Mouse (Mus musculus): ENCODE results near the gene E130311K13Rik. TPM values are rescaled to one million over a fixed set of nuclear protein-coding genes. Genes with fewer than 3 reads are reported as not detected.

Gene E130311K13Rik
- polyA plus RNA-seq, 1 experiment from 2014 or later, result 3.9 TPM

DNA sequence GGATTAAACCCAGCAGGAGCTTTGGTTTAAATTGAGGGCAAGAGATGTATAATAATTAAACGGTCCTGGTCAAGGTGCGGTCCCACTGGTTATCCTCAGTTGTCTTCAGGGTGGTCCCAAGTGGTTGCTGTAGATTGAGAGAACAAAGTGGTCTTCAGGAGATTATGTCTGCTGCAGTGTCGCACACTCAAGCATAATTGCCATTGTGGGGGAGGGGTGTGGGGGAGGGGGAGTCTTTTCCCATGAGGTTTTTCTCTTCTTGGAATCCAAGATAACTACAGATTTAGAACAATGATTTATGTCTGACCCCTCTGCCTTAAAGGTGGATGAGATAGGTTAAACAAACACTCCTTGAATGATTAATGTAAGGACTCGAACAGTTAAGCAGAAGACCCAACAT, 19.0 kb downstream of the E130311K13Rik start:
- Histone ChIP-seq H3K4me3 (no peak overlapping the region), H3K36me3 (no peaks in the 10 kb centered on the region; the same call in 1 of the 2 replicates), H3K27ac (no peak overlapping the region), H3K4me1 (no peaks in the 10 kb centered on the region), H3K9me3 (no peaks in the 10 kb centered on the region), H3K27me3 (ENCODE audit: insufficient read depth, poor library complexity, severe bottlenecking) (no peaks in the 10 kb centered on the region)
- DNase-seq (ENCODE audit: low spot score), result no peak
- WGBS, result 73% methylated on average over 4 of the region's 4 CpGs

DNA sequence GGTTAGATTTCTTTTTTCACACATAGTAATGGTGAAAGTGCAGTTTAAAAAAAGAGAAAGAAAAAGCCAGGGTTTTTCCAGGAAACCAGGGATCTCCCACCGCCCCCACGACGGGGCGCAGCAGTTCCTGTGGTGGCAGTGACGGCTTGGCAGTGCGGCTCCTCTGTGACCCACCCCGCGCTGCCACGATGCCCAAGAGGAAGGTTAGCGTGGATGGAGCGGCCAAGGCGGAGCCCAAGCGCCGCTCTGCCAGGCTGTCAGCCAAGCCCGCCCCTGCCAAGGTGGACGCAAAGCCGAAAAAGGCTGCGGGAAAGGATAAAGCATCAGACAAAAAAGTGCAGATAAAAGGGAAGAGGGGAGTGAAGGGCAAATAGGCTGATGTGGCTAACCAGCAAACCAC, 24.0 kb downstream of the E130311K13Rik start:
- Histone ChIP-seq H3K27ac (no peak overlapping the region), H3K4me1 (no peaks in the 10 kb centered on the region), H3K4me3 (peak overlapping the region; percentile 55), H3K36me3 (no peaks in the 10 kb centered on the region), H3K9me3 (no peaks in the 10 kb centered on the region), H3K27me3 (ENCODE audit: insufficient read depth, poor library complexity, severe bottlenecking) (peaks cover 13% of the 10 kb centered on the region; the same call in 1 of the 2 replicates)
- DNase-seq (ENCODE audit: low spot score), result no peak
- 3% methylated on average over 18 of the region's 18 CpGs for WGBS

DNA sequence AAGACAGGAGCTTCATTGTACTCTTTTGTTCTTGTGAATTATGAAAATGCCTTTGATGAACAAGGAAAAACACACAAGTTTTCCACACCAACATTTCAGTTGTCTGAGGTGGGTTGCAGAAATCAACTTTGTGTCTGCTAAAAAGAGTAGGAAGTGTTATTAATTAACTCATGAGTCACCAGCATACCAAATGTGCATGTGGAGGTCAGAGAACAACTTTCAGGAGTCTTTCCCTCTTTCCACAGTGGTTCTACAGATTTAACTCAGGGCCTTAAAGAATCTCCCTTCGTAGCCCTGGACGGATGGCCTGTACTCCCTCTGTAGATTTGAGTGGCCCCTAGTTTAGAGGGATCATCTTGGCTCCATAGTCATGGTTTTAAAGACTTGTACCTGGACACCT, 25.1 kb downstream of the E130311K13Rik start:
- DNase-seq (ENCODE audit: low spot score), result no peak
- Histone ChIP-seq H3K4me3 (no peak overlapping the region), H3K4me1 (peaks cover 5% of the 10 kb centered on the region; the same call in 1 of the 2 replicates), H3K27ac (no peak overlapping the region), H3K9me3 (no peaks in the 10 kb centered on the region), H3K36me3 (no peaks in the 10 kb centered on the region), H3K27me3 (ENCODE audit: insufficient read depth, poor library complexity, severe bottlenecking) (peaks cover 13% of the 10 kb centered on the region; the same call in 1 of the 2 replicates)
- WGBS, result 81% methylated on average over 2 of the region's 2 CpGs

DNA sequence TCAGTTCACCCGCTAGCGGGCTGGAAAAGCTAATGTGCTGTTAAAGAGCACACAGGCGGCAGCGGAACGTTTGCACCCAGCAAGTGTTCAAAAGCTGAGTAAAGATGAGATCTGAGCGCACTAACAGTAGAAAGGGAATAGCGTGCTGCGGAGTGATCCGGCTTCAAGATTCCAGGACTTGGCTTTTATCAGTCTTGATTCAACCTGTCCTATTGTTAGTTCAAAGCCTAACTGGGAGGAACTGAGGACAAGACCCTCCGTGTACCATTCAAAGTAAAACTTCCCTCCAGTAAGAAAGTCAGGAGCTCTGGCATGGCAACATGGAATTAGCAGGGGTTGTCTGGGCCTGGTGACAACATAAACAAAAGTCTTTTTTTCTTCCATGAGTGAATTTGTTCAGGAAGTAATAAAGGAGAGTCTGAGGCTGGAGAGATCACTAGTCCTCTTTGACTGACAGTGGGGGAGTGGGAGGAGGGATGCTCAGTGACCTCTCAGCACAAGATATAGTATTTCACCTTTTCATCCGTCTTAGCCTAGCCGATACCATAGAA, 29.2 kb downstream of the E130311K13Rik start:
- H3K27me3 ChIP-seq (ENCODE audit: insufficient read depth, poor library complexity, severe bottlenecking), result peaks cover 13% of the 10 kb centered on the region; the same call in 1 of the 2 replicates
- H3K27ac ChIP-seq, result no peak overlapping the region
- no peaks in the 10 kb centered on the region for H3K36me3 ChIP-seq
- peaks cover 8% of the 10 kb centered on the region; the same call in 1 of the 2 replicates for H3K4me1 ChIP-seq
- peak; percentile 73 for DNase-seq (ENCODE audit: low spot score)
- H3K4me3 ChIP-seq, result peak overlapping the region; percentile 81
- no peaks in the 10 kb centered on the region for H3K9me3 ChIP-seq
- WGBS, result 7% methylated on average over 12 of the region's 12 CpGs

DNA sequence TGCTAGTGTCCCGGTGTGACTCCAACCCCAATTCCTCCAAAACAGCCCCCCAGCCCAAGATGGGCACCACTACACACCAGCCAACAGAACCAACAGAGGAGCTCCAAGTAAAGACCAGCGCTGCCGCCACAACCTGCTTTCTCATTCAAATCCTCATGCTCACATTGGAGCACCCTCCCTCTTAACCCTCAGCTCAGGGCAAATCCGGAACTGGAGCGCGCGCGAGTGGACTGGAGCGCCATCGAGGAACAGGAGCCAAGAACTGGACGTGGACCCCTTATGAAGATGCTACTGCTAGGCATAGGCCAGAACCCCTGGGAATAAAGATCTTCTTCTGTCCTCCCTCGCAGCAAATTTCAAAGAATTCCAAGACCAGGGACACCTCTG, 30.0 kb downstream of the E130311K13Rik start, which contains the start of gene Plch1:
Gene Plch1 (minus strand): TSS at position 164 of the 387 bp plus-strand sequence.
- Histone ChIP-seq H3K9me3 (no peaks in the 10 kb centered on the region), H3K36me3 (no peaks in the 10 kb centered on the region), H3K4me3 (peak within 1 kb of the TSS; percentile 81), H3K4me1 (peaks cover 8% of the 10 kb centered on the region; the same call in 1 of the 2 replicates), H3K27me3 (ENCODE audit: insufficient read depth, poor library complexity, severe bottlenecking) (peaks cover 7% of the 10 kb centered on the region; the same call in 1 of the 2 replicates), H3K27ac (peak within 1 kb of the TSS; percentile 78)
- peak; percentile 88 for DNase-seq (ENCODE audit: low spot score)
- WGBS, result under 1% methylated on average over 12 of the region's 12 CpGs

DNA sequence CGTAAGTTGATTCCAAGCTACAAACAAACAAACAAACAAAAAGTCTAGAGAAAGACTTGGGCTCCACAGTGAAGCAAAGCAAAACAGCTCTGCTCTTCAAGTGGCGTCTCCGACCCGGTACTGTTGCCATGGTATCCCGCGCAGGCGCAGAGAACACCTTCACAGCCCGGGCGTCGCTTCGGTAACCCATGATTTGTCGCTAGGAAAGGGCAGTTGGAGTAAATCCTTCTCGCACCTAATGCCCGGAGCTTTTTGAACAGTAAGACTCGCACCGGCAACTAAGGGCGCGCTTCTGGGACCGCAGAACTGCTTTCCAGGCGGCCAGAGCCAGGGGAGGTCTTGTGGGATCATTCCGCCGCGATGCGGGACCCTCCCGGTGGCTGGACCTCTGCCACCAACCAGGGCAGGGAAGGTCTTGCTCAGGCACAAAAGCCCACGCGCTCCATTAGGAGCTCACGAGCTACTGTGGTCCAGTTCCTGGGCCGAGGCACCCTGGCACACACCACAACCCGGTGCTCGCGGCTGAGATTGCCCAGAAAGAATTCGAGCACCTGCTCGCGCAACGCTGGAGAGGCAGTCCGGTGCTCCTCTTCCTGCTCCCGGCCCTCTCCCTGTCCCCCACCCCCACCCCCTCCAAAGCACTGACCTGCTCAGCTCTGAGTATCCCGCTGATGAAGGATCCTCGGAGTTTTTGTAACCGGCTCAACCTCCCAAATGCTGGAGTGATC, 30.5 kb downstream of the E130311K13Rik start:
- Histone ChIP-seq H3K9me3 (no peaks in the 10 kb centered on the region), H3K27ac (peak overlapping the region; percentile 78), H3K4me1 (peaks cover 8% of the 10 kb centered on the region; the same call in 1 of the 2 replicates), H3K27me3 (ENCODE audit: insufficient read depth, poor library complexity, severe bottlenecking) (peaks cover 5% of the 10 kb centered on the region; the same call in 1 of the 2 replicates), H3K4me3 (peak overlapping the region; percentile 81), H3K36me3 (no peaks in the 10 kb centered on the region)
- under 1% methylated on average over 41 of the region's 41 CpGs for WGBS
- DNase-seq (ENCODE audit: low spot score), result peak; percentile 91

DNA sequence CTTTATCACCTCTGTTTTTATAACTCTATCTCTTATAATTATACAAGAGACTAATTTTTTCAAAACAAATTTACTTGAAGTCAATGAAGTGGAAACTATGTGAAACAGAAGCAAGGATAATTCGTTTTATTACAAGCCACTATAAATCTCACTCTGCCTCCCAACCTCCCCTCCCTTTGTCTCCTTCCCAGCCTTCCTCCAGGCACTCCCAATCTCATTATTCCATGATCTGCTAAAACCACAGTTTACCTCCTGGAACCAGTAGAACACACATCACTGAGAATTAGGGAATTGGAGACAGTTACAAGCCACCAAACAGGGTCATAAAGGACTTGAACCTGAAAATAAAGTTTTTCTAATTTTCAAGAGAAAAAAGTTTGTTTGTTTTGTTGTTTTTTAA, 32.1 kb downstream of the E130311K13Rik start:
- no peak overlapping the region for H3K4me3 ChIP-seq
- 53% methylated on average over 1 of the region's 1 CpGs for WGBS

DNA sequence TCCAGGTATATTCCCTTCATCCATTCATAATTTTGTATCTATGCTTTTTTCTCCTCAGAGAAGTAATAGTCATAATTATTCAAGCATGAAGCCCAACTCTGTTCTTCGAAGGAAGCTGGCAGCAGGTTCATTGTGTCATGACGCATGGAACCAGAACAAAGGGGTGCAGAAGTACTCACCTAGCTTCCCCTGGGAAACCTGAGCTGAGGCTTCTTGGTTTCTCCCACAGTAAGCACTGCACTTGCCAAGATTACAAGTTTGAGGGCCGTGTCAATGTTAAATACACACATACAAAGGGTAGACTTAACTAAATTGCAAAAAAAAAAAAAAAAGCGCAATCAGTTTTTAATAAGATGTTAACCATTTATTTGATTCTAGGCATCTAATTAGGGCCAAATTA, 33.0 kb downstream of the E130311K13Rik start:
- DNase-seq (ENCODE audit: low spot score), result no peak
- H3K4me3 ChIP-seq, result no peak overlapping the region
- H3K27ac ChIP-seq, result no peak overlapping the region
- no peaks in the 10 kb centered on the region for H3K27me3 ChIP-seq (ENCODE audit: insufficient read depth, poor library complexity, severe bottlenecking)
- H3K36me3 ChIP-seq, result no peaks in the 10 kb centered on the region
- 92% methylated on average over 4 of the region's 4 CpGs for WGBS
- H3K4me1 ChIP-seq, result peaks cover 8% of the 10 kb centered on the region; the same call in 1 of the 2 replicates
- no peaks in the 10 kb centered on the region for H3K9me3 ChIP-seq

More for the DNA sequence above, 32.1 kb downstream of the E130311K13Rik start:
- DNase-seq (ENCODE audit: low spot score), result no peak
- Histone ChIP-seq H3K27ac (no peak overlapping the region), H3K36me3 (no peaks in the 10 kb centered on the region), H3K9me3 (no peaks in the 10 kb centered on the region), H3K27me3 (ENCODE audit: insufficient read depth, poor library complexity, severe bottlenecking) (peaks cover 5% of the 10 kb centered on the region; the same call in 1 of the 2 replicates), H3K4me1 (peaks cover 8% of the 10 kb centered on the region; the same call in 1 of the 2 replicates)

DNA sequence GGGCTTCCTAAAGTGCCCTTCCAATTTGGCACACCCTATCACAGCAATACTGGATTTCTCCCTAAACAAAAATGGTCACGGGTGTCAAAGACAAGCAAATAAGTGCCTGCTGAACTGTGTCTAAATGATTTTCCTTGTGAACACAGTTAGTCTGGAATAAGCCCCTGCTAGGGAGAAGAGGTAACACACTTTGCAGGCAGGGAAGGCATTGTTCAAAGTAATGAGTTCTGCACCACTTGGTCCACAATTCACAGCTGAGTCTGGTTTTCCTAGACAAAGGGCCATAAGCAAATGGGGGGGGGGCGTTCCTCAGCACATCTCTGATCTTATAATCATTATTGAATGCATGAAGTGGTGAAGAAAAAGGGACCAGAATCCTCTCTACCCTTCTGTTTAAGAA, 33.5 kb downstream of the E130311K13Rik start:
- Histone ChIP-seq H3K4me1 (peaks cover 8% of the 10 kb centered on the region; the same call in 1 of the 2 replicates), H3K36me3 (no peaks in the 10 kb centered on the region), H3K9me3 (no peaks in the 10 kb centered on the region), H3K4me3 (no peak overlapping the region), H3K27me3 (ENCODE audit: insufficient read depth, poor library complexity, severe bottlenecking) (no peaks in the 10 kb centered on the region), H3K27ac (no peak overlapping the region)
- no peak for DNase-seq (ENCODE audit: low spot score)
- WGBS, result 55% methylated on average over 2 of the region's 2 CpGs

DNA sequence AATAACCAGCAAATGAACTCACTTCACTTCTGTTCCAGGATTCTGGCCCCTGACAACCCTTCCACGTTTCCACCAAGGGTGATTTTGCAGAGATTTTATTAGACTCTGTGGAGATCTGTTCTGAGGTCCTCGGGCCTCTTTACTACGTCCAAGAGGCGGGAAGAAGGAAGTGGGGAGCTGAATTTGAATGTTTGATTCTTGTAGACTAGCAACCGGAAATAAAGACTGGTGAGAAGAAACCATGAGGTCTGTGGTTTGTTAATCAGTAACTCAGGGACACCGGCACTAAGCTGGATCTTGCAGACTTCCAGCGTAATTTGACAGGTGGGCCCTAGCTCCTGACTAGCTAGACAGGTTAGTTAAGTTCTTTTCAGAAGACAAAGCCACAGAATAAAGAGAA, 35.6 kb downstream of the E130311K13Rik start:
- H3K4me1 ChIP-seq, result no peaks in the 10 kb centered on the region
- H3K27ac ChIP-seq, result no peak overlapping the region
- no peak for DNase-seq (ENCODE audit: low spot score)
- H3K27me3 ChIP-seq (ENCODE audit: insufficient read depth, poor library complexity, severe bottlenecking), result no peaks in the 10 kb centered on the region
- WGBS, result 69% methylated on average over 7 of the region's 7 CpGs
- no peaks in the 10 kb centered on the region for H3K36me3 ChIP-seq
- H3K9me3 ChIP-seq, result no peaks in the 10 kb centered on the region
- H3K4me3 ChIP-seq, result no peak overlapping the region

DNA sequence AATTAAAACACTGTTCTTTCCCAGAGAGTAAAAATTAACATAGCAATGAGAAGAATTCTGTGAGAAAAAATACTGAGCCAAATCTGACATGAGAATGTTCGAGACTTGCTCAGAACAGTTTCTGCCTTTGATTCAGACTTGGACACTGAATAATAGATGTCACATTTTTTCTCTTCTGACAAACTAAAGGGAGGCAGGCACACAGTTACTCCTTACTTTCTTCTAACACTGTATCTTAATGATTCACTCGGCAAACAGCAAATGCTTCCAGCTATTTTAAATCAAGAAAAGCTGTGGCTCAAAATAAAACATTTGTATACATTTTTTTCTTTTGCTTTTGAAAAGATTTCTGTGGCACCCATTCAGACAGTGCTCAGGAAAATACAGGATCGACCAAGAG, 37.1 kb downstream of the E130311K13Rik start:
- Histone ChIP-seq H3K27me3 (ENCODE audit: insufficient read depth, poor library complexity, severe bottlenecking) (no peaks in the 10 kb centered on the region), H3K9me3 (no peaks in the 10 kb centered on the region), H3K36me3 (no peaks in the 10 kb centered on the region), H3K4me1 (no peaks in the 10 kb centered on the region), H3K4me3 (no peak overlapping the region), H3K27ac (no peak overlapping the region)
- DNase-seq (ENCODE audit: low spot score), result no peak
- 52% methylated on average over 3 of the region's 3 CpGs for WGBS

DNA sequence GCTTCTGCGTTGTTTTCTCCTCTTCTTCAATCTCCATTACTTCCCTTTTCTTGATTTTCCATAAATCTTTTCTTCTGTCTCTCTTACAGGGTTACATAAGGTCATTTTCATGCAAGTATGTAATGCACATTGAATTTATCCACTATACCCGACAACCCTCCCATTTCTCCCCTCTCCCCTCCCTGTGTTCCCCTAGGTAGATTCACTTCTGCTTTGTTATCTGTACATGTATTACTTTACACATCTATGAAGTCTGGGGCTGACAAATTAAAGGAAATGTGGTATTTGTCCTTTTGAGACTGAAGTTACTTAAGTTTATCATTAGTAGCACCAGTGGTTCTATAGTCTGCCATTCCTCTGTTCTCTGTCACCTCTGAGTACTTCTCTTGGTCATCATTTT, 48.2 kb downstream of the E130311K13Rik start:
- no peaks in the 10 kb centered on the region for H3K27me3 ChIP-seq (ENCODE audit: insufficient read depth, poor library complexity, severe bottlenecking)
- no peak overlapping the region for H3K4me3 ChIP-seq
- 81% methylated on average over 2 of the region's 2 CpGs for WGBS
- H3K9me3 ChIP-seq, result no peaks in the 10 kb centered on the region
- H3K27ac ChIP-seq, result no peak overlapping the region
- H3K4me1 ChIP-seq, result no peaks in the 10 kb centered on the region
- H3K36me3 ChIP-seq, result no peaks in the 10 kb centered on the region
- DNase-seq (ENCODE audit: low spot score), result no peak

DNA sequence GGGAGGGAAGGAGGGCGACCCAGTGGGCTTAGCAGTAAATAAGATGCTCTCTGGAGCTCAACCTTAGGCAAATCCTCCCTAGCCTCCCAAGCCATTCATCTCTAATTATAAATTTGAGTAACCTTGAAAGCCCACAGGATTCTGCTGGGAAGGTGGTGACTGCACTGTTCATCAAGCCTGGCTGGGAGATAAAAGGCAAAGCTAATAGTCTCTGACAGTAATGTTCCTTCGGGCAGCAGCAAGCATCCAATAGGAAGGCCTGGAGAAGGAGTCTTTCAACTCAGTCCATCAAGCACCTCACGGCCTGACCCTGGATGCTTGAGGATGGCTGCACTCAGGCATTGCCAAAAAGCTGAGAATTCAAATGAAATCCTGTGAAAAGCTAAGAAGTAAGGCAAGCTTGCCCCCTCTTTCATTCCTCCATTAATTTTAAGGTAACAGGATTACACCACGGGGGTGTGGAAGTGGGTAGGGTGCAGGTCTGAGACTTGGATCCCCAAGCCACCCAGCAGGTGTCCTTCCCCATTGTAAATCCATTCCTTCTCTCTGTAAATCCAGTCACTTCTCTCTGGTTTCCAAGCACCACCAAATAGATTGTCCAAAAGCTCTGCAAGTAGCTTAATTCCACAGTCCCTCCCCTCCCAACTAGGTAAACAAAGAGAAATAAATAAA, 50.1 kb downstream of the E130311K13Rik start:
- Histone ChIP-seq H3K4me1 (no peaks in the 10 kb centered on the region), H3K36me3 (no peaks in the 10 kb centered on the region), H3K9me3 (no peaks in the 10 kb centered on the region), H3K27me3 (ENCODE audit: insufficient read depth, poor library complexity, severe bottlenecking) (no peaks in the 10 kb centered on the region), H3K27ac (no peak overlapping the region), H3K4me3 (no peak overlapping the region)
- 34% methylated on average over 4 of the region's 4 CpGs for WGBS
- DNase-seq (ENCODE audit: low spot score), result no peak

All from heart, embryonic 10.5 days (tissue).